Mouse (Mus musculus) heart, adult 9 months (tissue): ENCODE measurements around the gene Sugct.

Source experiments
- DNase-seq, 2 experiments: peaks; one replicate each; pipeline ENCODE4 v3.0.0; 2022; ENCODE audit warnings: low spot score in 2 of 2

Gene Sugct

DNA sequence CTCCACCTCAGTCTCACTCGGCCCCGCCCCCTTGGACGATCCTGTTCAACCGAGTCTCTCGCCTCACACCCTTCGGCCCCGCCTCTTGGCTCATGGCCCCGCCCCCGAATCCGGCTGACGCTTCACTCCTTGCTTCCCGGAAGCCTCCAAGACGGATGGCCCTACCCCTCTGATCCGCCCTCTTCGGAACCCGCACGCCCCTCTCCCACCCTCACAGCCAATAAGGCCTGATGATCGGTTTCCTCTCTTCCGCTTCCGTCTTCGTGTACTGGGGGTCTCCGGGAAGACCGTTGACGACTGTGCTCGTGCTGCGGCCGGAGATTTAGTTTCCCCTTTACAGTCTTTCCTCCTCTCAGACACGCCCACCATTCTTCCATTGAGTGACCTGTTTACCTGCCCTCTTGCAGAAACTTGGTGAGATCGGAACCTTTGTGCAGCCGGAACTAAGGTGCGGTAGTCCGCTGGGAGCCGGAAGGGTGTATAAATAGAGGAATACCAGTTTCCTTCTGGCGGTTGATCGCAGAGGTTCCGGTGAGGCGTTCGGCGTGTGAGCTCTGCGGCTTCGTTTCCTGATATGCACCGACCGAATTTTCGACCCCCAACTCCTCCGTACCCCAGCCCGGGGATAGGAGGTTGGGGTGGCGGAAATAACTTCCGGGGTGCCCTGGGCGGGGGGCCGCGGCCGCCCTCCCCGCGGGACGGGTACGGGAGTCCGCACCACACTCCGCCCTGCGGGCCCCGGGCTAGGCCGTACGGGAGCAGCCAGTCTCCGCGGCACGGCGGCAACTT lies at the start of gene Sugct, which contains the start of gene Mplkip:
Gene Sugct (minus strand): TSS at position 643 of the 789 bp plus-strand sequence.
Gene Mplkip (plus strand): TSS at position 282 of the 789 bp plus-strand sequence.
- DNase-seq: peak; percentile 100

DNA sequence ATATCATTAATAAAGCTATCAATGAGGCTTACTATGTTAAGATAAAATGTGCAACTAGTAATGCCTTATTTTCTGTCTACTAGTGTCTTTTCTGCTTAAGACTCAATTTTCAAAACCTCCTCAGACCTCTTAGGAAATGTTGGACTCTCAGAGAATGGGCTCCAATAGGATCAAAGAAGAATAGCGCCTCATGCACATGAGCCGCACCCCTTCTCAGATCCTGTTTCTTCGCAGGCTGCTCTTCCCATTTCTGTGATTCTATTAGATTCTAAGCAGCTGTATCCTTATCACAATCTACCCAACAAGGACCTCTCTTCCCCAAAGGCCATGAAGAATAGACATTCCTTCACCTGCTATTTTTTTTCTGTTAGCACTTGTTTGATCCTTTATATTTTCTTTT lies 33.4 kb upstream of the Sugct start:
- no peak for DNase-seq

DNA sequence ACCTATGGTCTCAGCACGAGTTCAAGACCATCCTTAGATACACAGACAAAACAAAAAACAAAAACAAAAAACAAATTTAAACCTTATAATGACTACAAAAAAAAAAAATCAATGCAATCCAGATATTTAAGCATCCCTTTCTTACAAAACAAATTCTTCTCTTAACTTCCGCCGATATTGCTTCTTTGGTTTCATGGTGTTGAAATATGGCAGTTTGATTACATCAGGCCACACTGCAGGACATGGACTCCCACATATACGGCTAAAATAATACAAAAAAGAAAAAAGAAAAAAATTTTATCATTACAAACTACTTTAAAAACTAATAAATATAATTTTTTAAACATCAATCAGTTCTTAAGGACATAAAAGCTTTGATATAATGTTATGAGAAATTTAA lies 32.6 kb upstream of the Sugct start:
- DNase-seq: no peak

DNA sequence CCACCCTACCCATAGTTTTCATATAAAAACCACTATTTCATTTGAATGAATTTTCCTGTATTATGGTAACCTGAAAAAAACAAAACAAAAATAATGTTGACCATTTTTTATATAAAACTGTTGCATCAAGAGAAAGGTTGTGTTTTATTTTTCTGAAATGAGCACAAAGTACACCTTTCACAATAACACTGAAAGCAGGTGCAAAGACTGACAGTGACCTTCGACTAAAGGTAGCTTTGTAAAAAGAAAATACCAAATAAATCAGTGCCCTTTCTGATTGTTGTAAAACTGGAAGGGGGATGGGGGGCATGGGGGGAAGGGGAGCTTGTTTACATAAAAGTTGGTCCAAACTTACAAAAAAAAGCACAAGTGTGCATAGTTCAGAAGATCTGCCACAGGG lies 22.0 kb upstream of the Sugct start:
- no peak for DNase-seq

DNA sequence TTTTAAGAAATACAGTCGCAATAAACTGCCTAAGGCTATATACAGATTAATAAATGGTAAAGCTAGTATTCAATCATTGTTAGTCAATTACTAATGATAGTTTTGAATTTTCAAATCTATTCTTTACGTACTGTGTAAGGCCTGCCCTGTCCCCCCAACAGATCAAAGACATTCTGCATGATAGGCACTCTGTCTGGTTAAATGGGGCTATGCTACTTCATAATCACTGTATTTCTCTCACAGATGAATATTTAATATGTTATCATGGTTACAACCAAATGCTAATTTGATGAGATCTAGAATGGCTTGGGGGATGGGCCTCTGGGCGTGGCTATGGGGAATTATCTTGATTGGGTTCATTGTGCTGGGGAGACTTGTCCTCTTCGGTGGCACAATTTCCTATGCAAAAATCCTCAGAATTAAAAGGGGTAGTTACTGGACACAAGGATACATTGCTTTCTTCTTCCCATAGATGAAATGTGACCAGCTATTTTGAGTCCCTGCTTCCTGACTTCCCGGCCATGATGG lies 13.5 kb upstream of the Sugct start:
- no peak for DNase-seq

DNA sequence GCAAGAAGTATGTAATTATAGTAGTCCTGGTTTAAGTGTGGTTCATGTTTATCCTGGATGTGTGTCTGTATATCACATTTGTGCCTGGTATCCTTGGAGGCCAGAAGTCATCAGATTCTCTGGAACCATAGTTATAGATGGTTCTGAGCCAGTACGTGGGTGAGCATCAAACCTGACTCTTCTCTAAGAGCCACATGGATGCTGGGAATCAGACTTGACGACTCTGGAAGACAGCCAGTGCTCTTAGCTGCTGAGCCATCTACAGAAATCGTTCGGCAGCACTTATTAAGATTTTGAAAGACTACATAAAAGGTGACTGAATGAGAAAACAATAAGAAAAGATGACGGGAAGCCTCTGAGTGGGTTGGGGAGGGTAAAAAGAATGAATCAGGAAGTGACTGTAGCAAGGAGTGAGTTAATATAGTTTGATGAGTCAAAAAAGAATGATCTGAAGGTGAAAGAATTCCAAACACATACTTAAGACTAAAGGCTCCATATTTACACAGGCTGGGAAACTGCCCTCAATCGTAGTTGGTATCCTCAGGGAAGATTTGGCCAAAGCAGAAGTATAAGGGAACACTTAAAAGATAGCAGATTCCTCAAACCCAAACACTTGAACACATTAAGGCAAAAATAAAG lies 10.0 kb upstream of the Sugct start:
- no peak for DNase-seq

DNA sequence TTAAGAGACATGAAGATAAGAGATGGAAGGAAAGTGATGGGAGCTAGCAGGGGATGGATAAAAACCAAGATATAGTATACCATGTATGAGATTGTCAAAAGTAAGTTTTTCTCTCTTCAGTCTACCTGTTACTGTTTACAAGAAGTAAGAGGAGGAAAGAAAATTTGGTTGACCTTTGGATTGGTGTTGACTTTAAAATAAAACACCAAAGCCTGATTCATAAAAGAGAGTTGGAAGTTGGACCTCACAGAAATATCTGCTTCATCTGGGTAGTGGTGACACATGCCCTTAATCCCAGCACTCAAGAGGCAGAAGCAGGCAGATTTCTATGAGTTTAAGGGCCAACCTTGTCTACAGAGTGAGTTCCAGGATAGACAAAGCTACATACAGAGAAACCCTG lies 7.0 kb upstream of the Sugct start:
- no peak for DNase-seq

DNA sequence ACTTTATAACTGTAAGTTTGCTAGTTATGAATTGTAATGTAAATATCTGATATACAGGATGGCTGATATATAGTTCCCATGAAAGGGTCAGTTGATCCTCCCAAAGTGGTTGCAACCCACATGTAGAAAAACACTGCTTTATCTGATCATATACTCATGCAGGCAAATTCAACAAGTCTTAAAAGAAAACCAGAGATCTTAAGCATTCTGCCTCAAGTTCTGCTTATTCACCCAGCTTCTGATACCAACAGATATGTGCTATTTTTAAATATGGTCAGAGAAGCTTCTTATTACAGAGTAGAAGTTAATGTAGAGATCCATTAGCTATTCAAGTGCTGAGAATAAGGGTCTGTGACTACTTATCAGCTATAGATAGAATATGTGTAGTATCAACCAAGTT lies 6.0 kb upstream of the Sugct start:
- DNase-seq: no peak

DNA sequence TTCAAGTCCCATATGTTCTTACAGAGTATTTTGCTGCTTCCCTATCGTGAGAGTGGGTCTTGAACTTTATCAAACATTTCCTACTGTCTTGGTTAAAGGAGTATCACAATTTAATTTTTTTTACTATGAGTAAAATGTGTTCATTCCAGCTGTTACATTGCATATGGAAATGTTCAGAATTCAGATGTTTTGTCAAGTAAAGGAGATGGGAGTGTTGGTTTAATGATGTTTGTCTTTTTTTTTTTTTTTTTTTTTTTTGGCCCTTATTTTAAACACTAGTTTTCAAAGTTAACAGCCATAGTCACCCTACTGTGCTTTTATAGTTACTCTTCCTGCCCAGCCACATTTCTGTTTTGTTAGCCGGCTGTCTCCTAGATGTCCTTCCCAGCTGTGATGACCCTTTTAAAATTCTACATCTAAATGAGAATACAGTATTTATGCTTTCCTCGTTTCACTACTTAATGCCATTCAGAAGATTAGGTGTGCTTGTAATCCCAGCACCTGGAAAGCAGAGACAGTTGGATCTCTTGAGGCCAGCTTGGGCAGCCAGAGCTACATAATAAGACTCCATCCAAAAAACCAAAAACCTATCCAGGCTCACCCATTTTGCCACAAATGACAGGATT lies 4.8 kb upstream of the Sugct start:
- no peak for DNase-seq

DNA sequence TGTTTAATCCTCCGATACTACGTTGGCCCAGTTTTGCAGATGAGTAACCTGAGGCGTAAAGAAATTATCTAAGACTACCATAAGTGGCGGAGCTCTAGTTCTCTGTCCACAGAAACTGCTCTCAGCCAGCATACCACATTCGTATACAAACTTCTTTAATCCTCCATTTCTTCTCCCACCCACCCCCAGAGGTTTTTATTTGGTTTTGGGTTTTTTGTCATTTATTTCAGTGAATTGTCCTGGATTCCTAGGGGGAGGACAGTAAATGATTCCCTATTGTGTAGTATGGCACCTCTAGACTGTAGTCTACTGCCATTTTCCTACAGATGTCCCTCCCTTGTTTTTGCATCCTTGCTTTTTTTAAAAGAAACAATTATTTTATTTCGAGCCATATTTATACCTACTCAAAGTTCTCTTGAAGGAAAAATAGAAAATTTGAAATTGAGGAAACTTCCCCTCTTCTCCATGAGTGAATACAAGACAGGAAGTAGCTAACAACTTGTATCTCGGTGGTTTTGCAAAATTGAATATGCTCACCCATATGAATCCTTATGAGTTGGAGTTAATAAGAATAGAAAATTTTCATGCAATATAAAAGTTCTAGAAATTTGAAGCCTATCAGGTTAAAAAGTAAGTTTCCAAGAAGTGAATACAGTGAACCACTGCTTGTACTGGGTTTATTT lies 686 bp upstream of the Sugct start:
- DNase-seq: no peak

DNA sequence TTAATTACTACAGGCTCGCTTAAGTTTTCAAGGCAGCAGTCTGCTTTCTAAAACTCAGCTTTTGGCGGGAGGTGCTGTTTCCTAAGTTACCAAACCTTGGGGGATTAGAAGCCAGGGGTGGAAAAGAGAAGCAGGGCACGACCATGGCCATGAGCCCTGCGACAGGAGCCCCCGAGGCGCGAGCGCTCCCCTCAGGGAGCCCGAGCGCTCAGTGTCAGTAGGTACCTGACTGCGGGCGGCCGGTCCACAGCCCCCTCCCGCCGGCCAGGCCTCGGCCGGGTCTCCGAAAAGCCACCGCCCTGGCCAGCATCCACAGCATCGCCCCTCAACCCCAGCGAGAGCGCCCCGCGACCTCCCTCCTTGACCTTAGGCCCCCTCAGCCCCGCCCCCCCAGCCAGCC lies 939 bp downstream of the Sugct start:
- DNase-seq: no peak

DNA sequence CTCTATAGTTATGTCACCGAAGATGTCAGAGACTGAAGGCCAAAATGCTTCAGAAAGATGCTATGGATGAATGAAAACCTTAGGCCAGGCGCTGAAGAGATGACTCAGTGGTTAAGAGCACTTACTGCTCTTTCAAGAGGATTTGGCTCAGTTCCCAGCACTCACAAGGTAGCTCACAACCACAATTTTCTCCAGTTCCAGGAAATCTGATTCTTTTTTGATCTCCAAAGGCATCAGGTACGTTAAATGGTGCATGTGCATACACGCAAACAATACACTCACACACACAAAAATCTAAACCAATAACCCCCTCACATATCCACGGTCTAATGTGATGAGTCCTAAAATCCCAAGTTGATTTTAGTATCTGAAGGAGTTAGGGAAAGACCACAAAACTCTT lies 1.5 kb downstream of the Sugct start:
- no peak for DNase-seq

DNA sequence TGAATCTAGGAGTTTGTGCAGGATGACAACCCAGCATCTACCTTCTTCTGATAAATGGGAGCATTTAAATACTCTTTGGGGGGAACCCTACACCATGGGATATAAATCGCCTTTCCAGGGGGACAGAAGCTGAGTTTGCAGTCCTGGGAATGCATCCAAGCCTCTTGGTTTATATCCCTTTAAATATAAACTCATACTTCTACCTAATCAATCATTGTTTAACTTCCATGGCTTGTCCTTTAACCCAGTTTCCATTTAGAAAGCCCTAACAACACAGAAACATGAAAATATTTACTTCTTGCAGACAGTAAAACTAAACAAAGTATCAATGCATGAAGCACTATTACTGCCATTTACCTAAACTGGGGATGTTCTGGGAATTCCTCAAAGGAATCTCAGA lies 3.9 kb downstream of the Sugct start:
- DNase-seq: no peak

DNA sequence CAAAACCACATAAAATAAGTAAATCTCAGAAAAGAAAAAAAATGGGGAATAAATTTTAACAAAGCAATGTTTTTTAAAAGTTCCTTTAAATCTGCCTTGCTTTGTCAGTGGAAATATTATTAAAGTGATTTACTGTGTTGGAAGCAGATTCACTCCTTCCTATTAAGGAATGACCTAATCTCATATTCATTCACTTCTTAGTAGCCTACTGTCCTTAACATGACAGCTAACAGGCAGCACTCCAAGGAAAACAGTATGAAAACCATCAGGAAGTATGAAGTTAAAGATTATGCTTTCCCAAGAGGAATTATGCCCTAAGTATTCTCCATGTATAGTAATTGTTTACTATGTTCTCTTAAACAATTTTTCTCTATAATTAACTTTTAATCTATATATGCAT lies 4.7 kb downstream of the Sugct start:
- DNase-seq: no peak

DNA sequence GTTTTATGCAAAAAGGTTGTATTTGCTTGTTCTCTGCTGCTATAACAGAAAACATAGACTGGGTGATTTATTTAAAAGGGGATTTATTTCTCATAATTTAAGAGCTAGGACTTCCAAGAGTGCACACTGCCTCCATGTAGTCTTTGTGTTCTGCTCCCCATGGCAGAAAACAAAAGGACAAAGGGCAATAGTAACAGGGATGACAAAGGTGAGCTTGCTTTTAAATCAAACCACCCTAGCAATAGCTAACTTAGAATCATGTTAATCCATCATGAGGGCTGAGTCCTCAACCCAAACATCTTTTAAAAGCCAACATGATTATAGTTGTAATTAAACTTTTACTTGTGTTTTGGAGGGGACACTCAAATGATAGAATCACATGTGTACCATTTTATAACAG lies 5.9 kb downstream of the Sugct start:
- DNase-seq: no peak

DNA sequence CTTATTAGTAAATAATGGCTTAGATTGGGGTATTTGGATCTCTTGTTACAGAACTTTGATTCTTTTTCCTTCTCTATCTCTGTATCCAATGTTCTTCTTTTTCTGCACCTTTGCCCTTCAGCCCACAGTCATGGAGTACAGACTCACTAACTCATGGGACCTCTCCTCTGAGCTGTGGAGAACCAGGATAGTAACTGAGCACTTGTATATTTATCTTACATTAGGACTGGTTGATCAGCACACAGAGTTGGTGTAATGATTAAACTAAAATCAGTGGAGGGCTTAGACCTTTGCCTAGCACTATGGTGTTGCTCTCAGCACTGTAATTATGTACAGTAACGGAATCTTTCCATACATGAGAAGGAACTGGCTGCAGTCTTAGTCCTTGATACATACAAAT lies 24.2 kb downstream of the Sugct start:
- no peak for DNase-seq

DNA sequence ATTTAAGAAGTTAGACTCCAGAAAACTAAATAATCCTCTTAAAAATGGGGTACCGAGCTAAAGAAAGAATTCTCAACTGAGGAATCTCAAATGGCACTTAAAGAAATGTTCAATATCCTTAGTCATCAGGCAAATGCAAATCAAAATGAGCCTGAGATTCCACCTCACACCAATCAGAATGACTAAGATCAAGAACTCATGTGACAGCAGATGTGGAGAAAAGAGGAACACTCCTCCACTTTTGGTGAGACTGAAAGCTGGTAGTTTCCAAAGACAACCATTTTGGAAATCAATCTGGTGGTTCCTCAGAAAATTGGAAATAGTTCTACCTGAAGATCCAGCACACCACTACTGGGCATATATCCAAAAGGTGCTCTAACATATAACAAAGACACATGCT lies 28.0 kb downstream of the Sugct start:
- no peak for DNase-seq

DNA sequence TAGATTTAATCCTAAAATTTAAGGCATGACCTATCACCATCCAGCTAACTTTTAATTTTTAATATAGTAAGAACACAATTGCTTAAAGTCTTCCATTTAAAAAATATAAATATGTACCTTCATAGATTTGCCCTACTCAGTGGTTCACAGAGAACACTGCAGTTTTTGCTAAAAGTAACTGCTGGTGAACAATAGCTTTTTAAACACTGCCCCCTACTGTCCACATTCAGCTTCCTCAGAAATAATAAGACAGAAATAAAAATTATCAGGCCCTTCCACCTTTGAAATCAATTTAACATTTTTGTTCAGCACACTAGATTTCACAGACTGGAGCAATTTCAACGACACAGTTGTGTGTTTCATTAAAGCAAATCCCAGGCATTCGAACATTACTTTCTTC lies 53.1 kb downstream of the Sugct start:
- no peak for DNase-seq

DNA sequence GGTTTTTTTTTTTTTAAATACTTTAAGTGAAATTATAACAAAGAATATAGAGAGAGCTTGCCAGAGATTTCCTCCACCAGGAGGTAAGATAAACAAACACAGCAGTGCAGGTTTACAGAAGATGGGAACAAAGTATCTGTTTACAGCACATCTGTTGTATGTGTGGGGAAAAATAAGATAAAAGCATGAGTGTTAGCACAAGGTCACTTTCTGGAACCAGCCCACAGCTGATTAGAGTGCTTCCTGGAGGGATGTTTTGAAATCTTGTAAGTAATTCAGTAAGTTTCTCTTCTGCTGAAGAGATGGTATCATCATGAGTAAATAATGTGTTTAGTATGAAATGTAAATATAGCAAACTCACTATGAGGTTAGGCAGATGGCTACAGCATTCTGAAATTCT lies 57.3 kb downstream of the Sugct start:
- DNase-seq: no peak

DNA sequence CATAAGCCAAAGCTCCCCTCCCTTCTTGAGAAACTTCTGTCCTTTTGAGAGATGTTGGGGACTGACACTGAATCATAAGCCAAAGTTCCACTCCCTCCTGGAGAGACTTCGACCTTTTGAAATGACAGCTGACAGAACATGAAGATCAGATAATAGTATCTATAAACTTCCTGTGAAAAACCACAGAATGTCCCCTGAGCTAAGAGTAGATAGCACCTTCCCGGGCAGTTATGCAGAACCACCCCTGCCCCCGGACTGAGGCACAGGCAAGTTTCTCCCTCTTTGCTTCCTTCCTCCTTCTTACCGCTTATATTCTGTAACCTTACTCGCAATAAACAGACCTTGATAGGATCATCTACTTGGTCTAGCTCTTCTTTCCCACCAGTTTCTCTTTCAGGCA lies 68.2 kb downstream of the Sugct start:
- no peak for DNase-seq

DNA sequence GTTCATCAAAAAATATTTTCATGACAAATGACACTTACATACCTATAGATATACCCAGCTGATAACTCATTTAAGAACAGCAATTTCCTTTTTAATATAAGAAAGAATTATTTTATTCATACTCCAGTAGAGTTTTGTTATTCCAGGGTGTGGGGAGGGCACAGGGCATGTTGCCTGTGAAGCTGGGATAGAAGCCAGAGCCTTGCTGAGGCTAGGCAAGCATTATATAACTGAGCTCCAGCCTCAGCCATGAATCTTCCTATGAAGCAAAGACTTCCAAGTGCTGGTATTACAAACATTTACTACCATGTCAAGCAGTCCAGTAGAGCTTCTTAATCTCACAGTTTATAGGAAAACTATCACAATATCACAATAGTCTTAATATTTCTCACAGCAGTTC lies 70.4 kb downstream of the Sugct start:
- no peak for DNase-seq

DNA sequence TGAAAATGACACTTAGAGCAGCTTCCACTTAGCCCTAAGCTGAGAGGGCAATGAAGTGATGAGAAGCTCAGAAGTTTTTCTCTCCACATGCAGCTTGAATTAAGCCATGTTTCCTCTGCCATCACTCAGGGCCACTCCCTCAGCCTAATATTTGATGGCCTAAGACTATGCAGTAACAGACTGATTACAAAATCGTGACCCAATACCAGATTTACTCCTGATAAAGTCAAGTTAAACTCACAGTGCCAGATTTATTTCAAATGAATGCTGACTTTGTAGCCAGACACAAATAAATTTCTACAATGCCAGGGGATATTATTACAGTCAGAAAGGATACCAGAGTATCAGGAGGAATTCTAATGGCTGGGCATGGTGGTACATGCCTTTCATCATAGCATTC lies 89.1 kb downstream of the Sugct start:
- DNase-seq: no peak
